Comparison of ENCODE assay signal across 8 mouse cellular contexts in the genomic region with DNA sequence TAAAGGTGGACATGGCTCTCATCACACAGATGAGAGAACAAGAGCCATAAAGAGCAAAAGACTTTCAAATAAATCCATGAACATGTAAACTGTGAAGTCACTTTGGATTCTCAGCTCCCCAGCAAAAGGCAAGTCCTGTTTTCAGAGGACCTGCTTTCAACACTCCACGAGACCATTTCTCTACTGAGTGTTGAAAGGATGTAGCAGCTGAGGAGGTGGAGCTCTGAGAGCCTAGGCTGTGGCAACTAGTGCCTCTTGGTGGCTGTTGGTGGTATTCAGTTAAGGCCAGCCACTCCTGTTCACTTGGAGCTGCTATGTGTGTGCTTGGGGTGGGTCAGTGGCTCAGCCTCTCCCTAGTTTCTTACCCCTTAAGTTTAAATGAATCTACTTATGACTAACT. TPM values are rescaled to one million over a fixed set of nuclear protein-coding genes. Genes with fewer than 3 reads are reported as not detected.
DNase-seq lines count a peak whose midpoint lies in the region; ATAC-seq and TF ChIP-seq lines count a peak whose summit lies in the region.

No protein-coding gene starts in this region.

- peak; percentile 60 for TF ChIP-seq CTCF in layer of hippocampus, adult 2 months (conservative IDR thresholded peaks at IDR 0.05)

- H3K9me3 ChIP-seq in heart, embryonic 15.5 days (replicated peaks), result no peaks in the 10 kb centered on the region

- peak overlapping the region; percentile 94 for H3K4me2 ChIP-seq in heart, embryonic 15.5 days

- WGBS in heart, embryonic 15.5 days, result 10% methylated on average over 1 of the region's 1 CpGs

- ATAC-seq in heart, embryonic 15.5 days (replicated peaks; ENCODE audit: insufficient number of reproducible peaks, insufficient read depth, low FRiP score, low read depth), result no peak
- no peak for ATAC-seq in monocyte, adult 5-6 weeks (replicated peaks; ENCODE audit: insufficient number of reproducible peaks, low FRiP score, low TSS enrichment, poor library complexity, severe bottlenecking)

- no peaks in the 10 kb centered on the region for H3K27me3 ChIP-seq in heart, embryonic 15.5 days

- no peaks in the 10 kb centered on the region for H3K36me3 ChIP-seq in heart, embryonic 15.5 days

- intact Hi-C loops in gastrocnemius, postnatal 36 days (cut with DNase I), result loop anchor here (5.0 to 10.0 kb wide), 3 partner anchors 59 to 294 kb away; no protein-coding TSS in a partner anchor

- H3K4me3 ChIP-seq in layer of hippocampus, adult 2 months, result no peak overlapping the region
- peak overlapping the region; percentile 77 for H3K4me3 ChIP-seq in heart, embryonic 15.5 days

- H3K9ac ChIP-seq in heart, embryonic 15.5 days, result no peak overlapping the region

- no peak for DNase-seq in layer of hippocampus, adult 2 months (ENCODE audit: low spot score in 2 of 2)
- DNase-seq in layer of hippocampus, postnatal 36 days, result no peak
- DNase-seq in adipocyte (ENCODE audit: low spot score), result peak; percentile 73
- peak; percentile 39 for DNase-seq in lung, postnatal 10 days
- no peak for DNase-seq in gastrocnemius, postnatal 36 days
- no peak for DNase-seq in gastrocnemius, postnatal 10 days

- H3K27ac ChIP-seq in layer of hippocampus, adult 2 months, result no peak overlapping the region
- no peak overlapping the region for H3K27ac ChIP-seq in heart, embryonic 15.5 days

- H3K4me1 ChIP-seq in heart, embryonic 15.5 days (replicated peaks), result peaks cover 21% of the 10 kb centered on the region

RNA-seq across cellular contexts. Expression of a gene that starts 1.5 kb away (rescaled TPM):
- total RNA-seq in layer of hippocampus, adult 2 months (2021), result under 1 TPM; 0.44 to 0.82 TPM
- under 1 TPM; 0.32 to 0.48 TPM for total RNA-seq in layer of hippocampus, postnatal 36 days (2021)
- 55.8 and 63.3 TPM in 2 replicates for polyA plus RNA-seq in heart, embryonic 15.5 days (2015; fragmentation: Nextera tagmentation; extraction: Ambion mirVana)
- 3.5 to 4.9 TPM (median 3.6 TPM) in 3 replicates for total RNA-seq in monocyte, adult 5-6 weeks (2017)
- total RNA-seq in gastrocnemius, postnatal 36 days (2021), result under 1 TPM; 0.42 to 0.71 TPM
- 1 to 10 TPM; 6.5 to 7.3 TPM for total RNA-seq in gastrocnemius, postnatal 10 days (2021)

RNA-seq across cellular contexts. Expression of a gene that starts 1.8 kb away (rescaled TPM):
- under 1 TPM; 0.44 to 0.87 TPM for total RNA-seq in layer of hippocampus, adult 2 months (2021)
- under 1 TPM; 0.43 to 0.47 TPM for total RNA-seq in layer of hippocampus, postnatal 36 days (2021)
- polyA plus RNA-seq in heart, embryonic 15.5 days (2015; fragmentation: Nextera tagmentation; extraction: Ambion mirVana), result 0.76 and 0.93 TPM in 2 replicates
- 0.10 to 0.58 TPM in 2 of 3 replicates, not detected in the other for total RNA-seq in monocyte, adult 5-6 weeks (2017)
- under 1 TPM; 0.27 to 0.56 TPM for total RNA-seq in gastrocnemius, postnatal 36 days (2021)
- total RNA-seq in gastrocnemius, postnatal 10 days (2021), result under 1 TPM in 1 of 2 experiments, not detected in 1; 0.32 TPM

RNA-seq across cellular contexts. Expression of a gene that starts 16.0 kb away (rescaled TPM):
- 100 to 1,000 TPM; 256 to 257 TPM for total RNA-seq in layer of hippocampus, adult 2 months (2021)
- total RNA-seq in layer of hippocampus, postnatal 36 days (2021), result 100 to 1,000 TPM; 239 to 256 TPM
- polyA plus RNA-seq in heart, embryonic 15.5 days (2015; fragmentation: Nextera tagmentation; extraction: Ambion mirVana), result 246 and 260 TPM in 2 replicates
- total RNA-seq in monocyte, adult 5-6 weeks (2017), result 14.5 to 24.5 TPM (median 18.8 TPM) in 3 replicates
- 100 to 1,000 TPM; 148 to 165 TPM for total RNA-seq in gastrocnemius, postnatal 36 days (2021)
- total RNA-seq in gastrocnemius, postnatal 10 days (2021), result 100 to 1,000 TPM; 490 to 518 TPM

RNA-seq across cellular contexts. Expression of a gene that starts 40.7 kb away (rescaled TPM):
- 10 to 100 TPM; 40.7 to 41.2 TPM for total RNA-seq in layer of hippocampus, adult 2 months (2021)
- 10 to 100 TPM; 42.1 to 43.1 TPM for total RNA-seq in layer of hippocampus, postnatal 36 days (2021)
- polyA plus RNA-seq in heart, embryonic 15.5 days (2015; fragmentation: Nextera tagmentation; extraction: Ambion mirVana), result 5.6 and 5.9 TPM in 2 replicates
- total RNA-seq in monocyte, adult 5-6 weeks (2017), result 26.3 to 44.6 TPM (median 35.4 TPM) in 3 replicates
- 10 to 100 TPM; 13.0 TPM for total RNA-seq in gastrocnemius, postnatal 36 days (2021)
- 10 to 100 TPM; 24.8 to 30.3 TPM for total RNA-seq in gastrocnemius, postnatal 10 days (2021)

RNA-seq across cellular contexts. Expression of a gene that starts 44.5 kb away (rescaled TPM):
- total RNA-seq in layer of hippocampus, adult 2 months (2021), result under 1 TPM; 0.66 to 0.82 TPM
- under 1 TPM; 0.40 to 0.75 TPM for total RNA-seq in layer of hippocampus, postnatal 36 days (2021)
- polyA plus RNA-seq in heart, embryonic 15.5 days (2015; fragmentation: Nextera tagmentation; extraction: Ambion mirVana), result 0.74 and 0.90 TPM in 2 replicates
- not detected in 3 replicates for total RNA-seq in monocyte, adult 5-6 weeks (2017)
- total RNA-seq in gastrocnemius, postnatal 36 days (2021), result under 1 TPM in 1 of 2 experiments, not detected in 1; 0.48 TPM
- under 1 TPM in 1 of 2 experiments, not detected in 1; 0.47 TPM for total RNA-seq in gastrocnemius, postnatal 10 days (2021)

Comparison
In these comparisons a context has a peak if more than half of its experiments do, and no peak if none do; other contexts are left out.
1. DNase-seq: peak in adipocyte (single experiment) and lung, postnatal 10 days (single experiment); none in layer of hippocampus, adult 2 months (0 of 2), layer of hippocampus, postnatal 36 days (0 of 2), gastrocnemius, postnatal 36 days (0 of 2) and gastrocnemius, postnatal 10 days (single experiment).